Mouse (Mus musculus) midbrain, embryonic 16.5 days (tissue): ENCODE data around the gene Pyy. TPM values are rescaled to one million over a fixed set of nuclear protein-coding genes. Genes with fewer than 3 reads are reported as not detected.

Experiments
- ATAC-seq: fragments of 200-750 bp; cut with Nextera tagmentation; 2 replicates; pipeline ENCODE4 v1.8.0; 2017; ENCODE audit warnings: moderate TSS enrichment
- H3K27ac ChIP-seq: fragments of 300-500 bp; sonication (generic); 2 replicates; pipeline ENCODE4 v1.5.1; 2014; ENCODE audit warnings: mild to moderate bottlenecking, low read length, mixed read lengths
- H3K27me3 ChIP-seq: fragments of 300-500 bp; sonication (generic); 2 replicates; pipeline ENCODE4 v1.6.1; 2014; ENCODE audit warnings: low read depth, low read length, mixed read lengths; ENCODE audit not compliant: control insufficient read depth, insufficient read depth
- H3K36me3 ChIP-seq: fragments of 300-500 bp; sonication (generic); 2 replicates; pipeline ENCODE4 v1.6.1; 2014; ENCODE audit warnings: mild to moderate bottlenecking, low read length, moderate library complexity, mixed read lengths; ENCODE audit not compliant: control insufficient read depth, insufficient read depth
- H3K4me1 ChIP-seq: fragments of 300-500 bp; sonication (generic); 2 replicates; pipeline ENCODE4 v1.6.1; 2014; ENCODE audit warnings: mild to moderate bottlenecking, low read length, mixed read lengths; ENCODE audit not compliant: control insufficient read depth, insufficient read depth
- H3K4me2 ChIP-seq: fragments of 300-500 bp; sonication (generic); 2 replicates; pipeline ENCODE4 v1.6.1; 2014; ENCODE audit warnings: mild to moderate bottlenecking, low read length, mixed read lengths
- H3K4me3 ChIP-seq: fragments of 300-500 bp; sonication (generic); 2 replicates; pipeline ENCODE4 v1.5.1; 2014; ENCODE audit warnings: low read depth, mild to moderate bottlenecking, low read length, moderate library complexity, mixed read lengths
- H3K9ac ChIP-seq: fragments of 300-500 bp; sonication (generic); 2 replicates; pipeline ENCODE4 v1.6.1; 2014; ENCODE audit warnings: low read depth, low read length, mixed read lengths
- H3K9me3 ChIP-seq: fragments of 300-500 bp; sonication (generic); replicated peaks from 2 replicates; pipeline ENCODE4 v1.6.1; 2014; ENCODE audit warnings: mild to moderate bottlenecking, low read length, mixed read lengths; ENCODE audit not compliant: control insufficient read depth, poor library complexity, severe bottlenecking
- WGBS: fragments of 180-500 bp; shearing (Covaris S2); extraction: QIAGEN DNeasy Blood & Tissue Kit; methylation state at CpG from one replicate; pipeline ENCODE4 v1.1.7; 2014; 5-methylcytosine and 5-hydroxymethylcytosine counted together
- polyA plus RNA-seq: library from polyadenylated mRNA; unstranded; fragments of >200 nt; fragmentation: Nextera tagmentation; extraction: Ambion mirVana; gene quantifications from 2 replicates; pipeline ENCODE4 v1.2.1, GENCODE M21; 2015

Pyy gene
- polyA plus RNA-seq, 1 experiment from 2014 or later: not detected

DNA sequence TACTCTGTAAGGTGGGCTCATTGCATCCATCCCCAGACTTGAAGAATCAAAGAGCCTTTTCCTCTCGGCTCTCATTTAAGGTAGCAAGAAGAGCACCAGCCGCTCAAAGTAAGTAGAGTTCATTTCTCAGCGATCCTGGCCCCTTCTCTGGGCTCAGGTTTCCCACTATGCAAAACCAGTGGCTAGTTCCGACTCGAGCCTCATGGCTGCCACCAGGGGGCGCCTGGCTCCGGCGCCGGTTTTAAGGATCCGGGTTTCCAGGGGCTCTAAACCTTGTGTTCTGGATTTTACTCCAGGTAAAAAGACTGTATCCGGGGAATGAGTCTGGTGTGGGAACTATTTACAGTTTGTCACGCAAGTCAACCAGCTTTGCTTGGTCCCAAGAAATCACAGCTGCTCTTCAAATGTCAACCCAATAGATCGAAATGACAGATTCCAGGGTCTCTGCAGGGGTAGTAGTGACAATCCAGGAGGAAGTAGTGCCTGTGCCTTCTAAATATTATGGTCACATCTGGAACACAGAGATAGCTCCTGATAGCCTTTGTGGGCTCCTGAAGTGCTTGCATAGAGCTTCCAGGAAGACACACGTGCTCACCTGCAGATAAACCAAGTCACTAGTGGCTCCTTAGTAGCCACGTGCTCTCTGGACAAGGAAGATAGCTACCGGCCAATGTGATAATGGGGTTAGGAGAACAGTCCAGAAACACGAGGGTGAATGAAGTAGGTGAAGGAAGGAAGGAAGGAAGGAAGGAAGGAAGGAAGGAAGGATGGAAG lies 5.0 kb downstream of the Pyy start:
- peaks cover 41% of the 10 kb centered on the region for H3K27me3 ChIP-seq
- no peak overlapping the region for H3K4me3 ChIP-seq
- ATAC-seq: no peak
- no peak overlapping the region for H3K27ac ChIP-seq
- no peak overlapping the region for H3K4me2 ChIP-seq
- 17% methylated on average over 17 of the region's 17 CpGs for WGBS
- H3K9ac ChIP-seq: no peak overlapping the region
- H3K36me3 ChIP-seq: no peaks in the 10 kb centered on the region
- H3K4me1 ChIP-seq: peaks cover 2% of the 10 kb centered on the region; the same call in 1 of the 2 replicates
- no peaks in the 10 kb centered on the region for H3K9me3 ChIP-seq

DNA sequence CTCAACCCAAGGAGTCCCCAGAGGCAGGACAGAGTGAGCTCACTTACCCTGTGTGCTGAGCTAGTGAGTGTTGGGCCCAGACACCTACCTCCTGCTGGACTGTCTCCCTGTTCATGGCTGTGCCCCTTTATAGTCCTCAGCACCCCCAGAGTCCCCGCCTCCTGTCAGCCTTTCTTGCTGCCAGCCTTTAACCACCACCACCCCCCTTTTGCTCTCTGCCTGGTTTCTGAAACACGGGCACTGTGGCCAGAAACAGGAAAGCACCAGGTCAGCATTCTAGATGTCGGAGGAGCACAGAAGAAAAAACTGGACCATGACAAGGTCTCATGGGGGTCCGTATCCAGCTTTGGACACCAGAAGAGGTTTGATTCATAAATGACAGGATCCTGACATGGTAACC lies 6.4 kb downstream of the Pyy start, which contains the start of gene Ppy:
Gene Ppy, minus strand, starts transcription at position 101 of the 400 bp plus-strand sequence.
- no peak within 1 kb of the TSS for H3K9ac ChIP-seq
- H3K4me1 ChIP-seq: peaks cover 9% of the 10 kb centered on the region; the same call in 1 of the 2 replicates
- WGBS: 79% methylated on average over 4 of the region's 4 CpGs
- H3K4me3 ChIP-seq: no peak within 1 kb of the TSS
- no peaks in the 10 kb centered on the region for H3K36me3 ChIP-seq
- no peak within 1 kb of the TSS for H3K4me2 ChIP-seq
- no peak for ATAC-seq
- H3K27ac ChIP-seq: no peak within 1 kb of the TSS
- no peaks in the 10 kb centered on the region for H3K9me3 ChIP-seq
- H3K27me3 ChIP-seq: peaks cover 27% of the 10 kb centered on the region

DNA sequence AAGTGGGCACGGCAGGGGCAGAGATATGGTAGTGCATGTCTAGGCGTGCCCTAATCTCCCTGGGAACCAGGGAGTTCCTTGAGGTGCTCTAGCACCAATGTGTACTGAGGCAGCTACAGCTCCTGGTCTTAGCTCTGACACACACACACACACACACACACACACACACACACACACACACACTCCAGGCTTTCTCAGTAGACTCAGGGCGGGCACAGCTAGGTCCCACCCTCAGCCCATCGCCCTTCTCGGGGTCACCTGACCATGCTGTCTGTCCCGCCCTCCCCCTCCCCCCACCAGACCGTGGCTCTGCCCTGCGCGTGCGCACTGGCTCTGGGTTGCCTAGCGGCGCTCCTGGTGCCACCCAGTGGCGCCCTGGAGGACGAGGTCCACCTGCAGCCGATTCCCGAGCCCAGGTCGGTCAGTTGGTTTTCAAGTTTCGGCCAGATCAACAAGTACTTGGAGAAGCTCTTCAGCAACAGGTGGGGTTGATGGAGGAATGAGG lies 10.7 kb downstream of the Pyy start:
- H3K27ac ChIP-seq: no peak overlapping the region
- no peaks in the 10 kb centered on the region for H3K36me3 ChIP-seq
- peak overlapping the region; percentile 28 for H3K4me3 ChIP-seq
- H3K9ac ChIP-seq: peak overlapping the region; percentile 50
- 6% methylated on average over 18 of the region's 18 CpGs for WGBS
- H3K27me3 ChIP-seq: peaks cover 9% of the 10 kb centered on the region
- peak overlapping the region; percentile 56 for H3K4me2 ChIP-seq
- no peaks in the 10 kb centered on the region for H3K9me3 ChIP-seq
- ATAC-seq: peak; percentile 90
- H3K4me1 ChIP-seq: peaks cover 9% of the 10 kb centered on the region; the same call in 1 of the 2 replicates

DNA sequence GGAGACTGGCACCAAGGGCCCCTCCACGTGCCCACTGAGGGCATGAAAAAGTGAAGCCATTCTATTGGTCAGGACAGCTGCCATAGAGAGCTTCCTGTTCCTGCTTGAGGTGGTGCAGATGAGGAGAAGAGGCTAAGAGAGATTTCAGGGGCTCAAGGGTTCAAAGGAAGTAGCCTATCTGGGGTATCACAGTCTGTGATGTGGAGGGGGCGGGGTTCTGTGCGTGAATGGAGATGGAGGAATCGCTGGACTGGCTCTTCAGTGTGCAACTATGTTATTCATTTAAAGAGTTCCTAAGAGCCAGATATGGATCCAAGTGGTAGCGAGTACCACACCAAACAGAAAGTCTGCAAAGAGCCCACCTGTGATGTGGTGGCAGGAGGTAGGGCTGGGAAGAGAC lies 11.2 kb downstream of the Pyy start:
- no peak overlapping the region for H3K27ac ChIP-seq
- peaks cover 9% of the 10 kb centered on the region; the same call in 1 of the 2 replicates for H3K4me1 ChIP-seq
- H3K27me3 ChIP-seq: peaks cover 5% of the 10 kb centered on the region
- H3K9ac ChIP-seq: no peak overlapping the region
- peak overlapping the region; percentile 56 for H3K4me2 ChIP-seq
- peak overlapping the region; percentile 28; the same call in 1 of the 2 replicates for H3K4me3 ChIP-seq
- H3K36me3 ChIP-seq: no peaks in the 10 kb centered on the region
- 73% methylated on average over 5 of the region's 5 CpGs for WGBS
- H3K9me3 ChIP-seq: no peaks in the 10 kb centered on the region
- ATAC-seq: no peak; the same call in 1 of the 2 replicates

DNA sequence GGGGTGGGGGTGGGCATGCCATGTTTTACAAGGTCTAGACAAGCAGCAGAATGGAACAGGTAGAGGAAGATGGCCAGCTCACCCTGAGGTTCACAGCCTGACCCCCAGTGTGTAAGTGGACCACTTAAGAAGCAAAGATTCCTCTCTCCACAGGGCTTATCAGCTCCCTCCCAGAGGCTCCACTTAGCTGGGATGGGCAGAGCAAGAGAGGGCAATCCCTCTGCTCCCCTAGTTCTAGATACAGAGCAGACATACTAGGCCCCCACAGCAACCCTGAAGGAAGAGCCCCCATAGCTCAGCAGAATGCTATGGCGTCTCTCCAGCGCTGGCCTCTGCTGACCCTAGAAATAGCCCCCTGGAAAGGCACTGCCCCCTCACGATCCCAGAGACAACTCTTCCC lies 12.0 kb downstream of the Pyy start:
- no peaks in the 10 kb centered on the region for H3K36me3 ChIP-seq
- no peak overlapping the region for H3K27ac ChIP-seq
- H3K9ac ChIP-seq: no peak overlapping the region
- WGBS: 84% methylated on average over 3 of the region's 3 CpGs
- H3K9me3 ChIP-seq: no peaks in the 10 kb centered on the region
- no peak for ATAC-seq
- H3K4me2 ChIP-seq: no peak overlapping the region
- H3K4me1 ChIP-seq: peaks cover 9% of the 10 kb centered on the region; the same call in 1 of the 2 replicates
- no peak overlapping the region for H3K4me3 ChIP-seq
- peaks cover 1% of the 10 kb centered on the region; the same call in 1 of the 2 replicates for H3K27me3 ChIP-seq

DNA sequence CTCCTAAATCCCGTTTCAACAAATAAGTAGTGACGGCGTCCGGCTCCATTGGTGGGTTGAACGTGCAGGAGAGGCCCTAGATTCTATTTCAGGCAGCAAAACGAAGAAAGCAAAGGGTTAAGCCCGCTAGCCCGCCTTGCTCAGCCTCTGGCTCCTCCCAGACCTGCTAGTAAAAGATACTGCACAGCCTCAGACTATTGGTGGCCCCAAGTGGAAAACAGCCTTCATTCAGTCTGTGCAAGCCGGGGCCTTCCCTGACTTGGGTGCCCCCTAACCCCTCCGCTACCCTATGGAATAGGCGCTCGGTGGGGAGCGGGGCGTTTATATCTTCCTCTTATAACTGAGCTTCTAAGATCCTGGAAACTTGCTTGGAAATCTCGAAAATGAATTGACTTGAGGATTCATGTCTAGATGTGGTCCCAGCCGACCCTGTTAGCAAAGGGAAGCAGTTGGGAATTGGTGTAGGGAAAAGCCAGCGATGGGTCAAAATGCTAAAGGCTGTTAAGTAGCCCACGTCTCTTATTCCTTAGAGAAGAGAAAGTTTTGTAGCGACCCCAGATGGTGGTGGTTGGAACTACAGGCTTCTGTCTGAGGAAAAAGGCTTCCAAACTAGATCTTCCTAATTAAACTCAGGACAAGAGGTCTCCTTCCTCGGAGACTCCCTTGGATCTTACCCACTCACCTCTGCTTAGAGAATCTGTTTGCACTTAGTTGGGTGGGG lies 18.4 kb downstream of the Pyy start:
- Histone ChIP-seq H3K9me3 (no peaks in the 10 kb centered on the region), H3K4me1 (peaks cover 18% of the 10 kb centered on the region), H3K27me3 (no peaks in the 10 kb centered on the region), H3K27ac (peak overlapping the region; percentile 99), H3K4me3 (peak overlapping the region; percentile 61), H3K36me3 (no peaks in the 10 kb centered on the region), H3K4me2 (peak overlapping the region; percentile 64), H3K9ac (peak overlapping the region; percentile 83; the same call in 1 of the 2 replicates)
- ATAC-seq: peak; percentile 41
- under 1% methylated on average over 20 of the region's 20 CpGs for WGBS

DNA sequence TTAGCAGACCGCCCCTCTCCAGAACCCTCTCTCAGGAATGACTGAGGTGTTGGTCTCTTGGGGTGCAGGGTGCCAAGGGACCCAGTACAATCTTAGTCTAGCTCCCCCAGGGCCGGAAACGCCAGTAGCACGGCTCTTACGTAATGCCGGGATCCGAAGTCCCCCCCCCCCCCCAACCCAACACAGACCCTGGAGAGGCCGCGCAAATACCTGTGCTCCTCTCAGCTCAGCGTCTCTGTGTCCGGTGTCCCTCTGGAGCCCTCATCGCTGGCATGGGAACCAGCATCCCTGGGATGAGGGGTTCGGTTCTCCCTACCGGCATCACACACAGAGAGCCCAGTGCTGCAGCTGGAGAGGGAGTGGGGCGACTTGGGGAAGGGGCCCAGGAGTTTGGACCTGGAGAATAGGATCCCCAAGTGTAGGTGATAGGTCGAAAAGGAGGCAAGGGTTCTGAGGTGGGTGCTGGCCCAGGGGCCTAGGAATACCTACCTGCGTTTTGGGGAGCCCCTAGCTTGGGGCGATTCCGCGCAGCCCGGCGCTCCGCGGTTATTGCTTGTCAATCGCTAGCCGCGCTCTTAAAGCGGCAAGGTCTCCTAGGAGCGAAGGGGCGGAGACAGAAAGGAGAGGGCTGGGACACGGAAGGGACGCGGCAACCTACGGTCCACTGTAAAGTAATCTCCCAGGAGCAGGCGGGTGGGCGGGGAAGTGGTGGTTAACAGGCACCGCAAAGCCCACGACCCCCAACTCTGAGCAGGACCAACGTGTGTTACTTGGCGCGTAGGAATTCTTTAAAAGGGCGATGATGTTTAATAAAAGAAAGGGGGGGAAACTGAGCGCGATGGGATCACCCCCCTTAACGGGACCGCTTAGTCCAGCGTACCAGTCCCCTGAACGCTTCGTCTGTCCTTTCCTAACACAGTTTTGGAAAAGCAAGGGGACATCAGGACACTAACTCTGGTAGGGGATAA lies 19.4 kb downstream of the Pyy start, which contains the start of gene Mpp2:
Gene Mpp2, minus strand, starts transcription at position 585 of the 968 bp plus-strand sequence.
- no peaks in the 10 kb centered on the region for H3K36me3 ChIP-seq
- peak within 1 kb of the TSS; percentile 99 for H3K27ac ChIP-seq
- WGBS: under 1% methylated on average over 49 of the region's 49 CpGs
- no peaks in the 10 kb centered on the region for H3K9me3 ChIP-seq
- peak within 1 kb of the TSS; percentile 61 for H3K4me3 ChIP-seq
- peak within 1 kb of the TSS; percentile 83 for H3K9ac ChIP-seq
- no peaks in the 10 kb centered on the region for H3K27me3 ChIP-seq
- peak within 1 kb of the TSS; percentile 64 for H3K4me2 ChIP-seq
- peaks cover 20% of the 10 kb centered on the region for H3K4me1 ChIP-seq
- ATAC-seq: peak; percentile 71

DNA sequence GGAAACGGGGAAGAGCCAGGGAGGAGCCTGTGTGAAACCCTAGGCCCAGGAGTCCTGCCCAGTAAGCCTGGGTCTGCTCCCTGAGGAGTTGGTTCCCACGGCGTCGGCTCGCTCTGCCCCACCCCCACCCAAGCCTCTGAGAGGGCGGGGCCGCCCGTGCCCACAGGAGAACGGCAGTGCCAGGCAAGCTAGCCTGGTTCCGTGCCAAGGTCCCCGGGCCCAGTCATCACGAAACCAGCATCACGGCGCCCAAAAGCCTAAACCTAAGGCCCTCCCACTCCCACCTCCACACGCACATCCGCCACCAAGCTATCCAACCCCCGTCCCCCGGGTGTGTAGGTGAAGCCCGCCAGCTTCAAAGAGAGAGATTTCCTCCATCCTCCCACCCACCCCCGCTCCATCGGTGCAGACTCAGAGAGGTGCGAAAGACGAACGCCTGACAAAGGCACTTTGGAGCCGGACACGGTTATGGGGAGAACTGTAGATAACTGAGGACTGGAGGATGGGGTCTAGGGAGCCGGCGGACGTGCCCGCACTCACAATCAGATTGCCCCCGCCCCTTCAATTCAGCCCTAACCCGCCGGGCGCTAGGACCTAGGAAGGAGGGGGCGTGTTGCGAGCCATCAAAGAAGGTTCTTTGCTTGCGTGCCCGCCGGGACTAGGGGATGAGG lies 20.4 kb downstream of the Pyy start:
- Histone ChIP-seq H3K36me3 (no peaks in the 10 kb centered on the region), H3K4me2 (peak overlapping the region; percentile 64), H3K27ac (peak overlapping the region; percentile 99), H3K27me3 (no peaks in the 10 kb centered on the region), H3K9me3 (no peaks in the 10 kb centered on the region), H3K4me1 (peaks cover 30% of the 10 kb centered on the region), H3K4me3 (peak overlapping the region; percentile 61), H3K9ac (peak overlapping the region; percentile 83)
- peak; percentile 84 for ATAC-seq
- WGBS: under 1% methylated on average over 38 of the region's 39 CpGs
